Mouse (Mus musculus): ENCODE measurements at regions not wholly inside any gene's neighbourhood (a gene's known extent, or its start where the extent isn't known, plus 50 kb on each side); places are given as distances from the start of the nearest gene placed in this dataset.

GRCm38 (mm10) chr1:35331602-35332339 lies 482.0 kb downstream of the Plekhb2 start:
- Histone ChIP-seq H3K4me1 (ENCODE audit: control insufficient read depth, insufficient read depth, low read depth, low read length) (no peaks in the 10 kb centered on the region), H3K9ac (ENCODE audit: low read depth, low read length) (no peak overlapping the region), H3K27ac (ENCODE audit: low read depth, low read length) (no peak overlapping the region), H3K27me3 (replicated peaks; ENCODE audit: control insufficient read depth, insufficient read depth, low read length) (no peaks in the 10 kb centered on the region), H3K4me2 (ENCODE audit: low read length) (no peak overlapping the region), H3K36me3 (ENCODE audit: control insufficient read depth, insufficient read depth, low read length) (no peaks in the 10 kb centered on the region), H3K9me3 (ENCODE audit: control insufficient read depth, low read length) (no peaks in the 10 kb centered on the region), H3K4me3 (ENCODE audit: low read length) (no peak overlapping the region)
- 83% methylated on average over 9 of the region's 9 CpGs for WGBS
- no peak for ATAC-seq

- H3K4me1 ChIP-seq (ENCODE audit: control insufficient read depth, insufficient read depth, low read depth, low read length), result no peaks in the 10 kb centered on the region
- H3K4me3 ChIP-seq (ENCODE audit: low read length), result no peak overlapping the region
- H3K4me2 ChIP-seq (ENCODE audit: low read length), result no peak overlapping the region
- no peak for ATAC-seq
- H3K9me3 ChIP-seq (ENCODE audit: control insufficient read depth, low read length), result no peaks in the 10 kb centered on the region
- H3K27ac ChIP-seq (ENCODE audit: low read depth, low read length), result no peak overlapping the region
- H3K36me3 ChIP-seq (ENCODE audit: control insufficient read depth, insufficient read depth, low read length), result no peaks in the 10 kb centered on the region
- WGBS, result 88% methylated on average over 2 of the region's 2 CpGs
- no peaks in the 10 kb centered on the region for H3K27me3 ChIP-seq (replicated peaks; ENCODE audit: control insufficient read depth, insufficient read depth, low read length)
- no peak overlapping the region for H3K9ac ChIP-seq (ENCODE audit: low read depth, low read length)
Observed at GRCm38 (mm10) chr1:35332340-35332684, 482.5 kb downstream of the Plekhb2 start.

GRCm38 (mm10) chr1:35337647-35338046 lies 487.9 kb downstream of the Plekhb2 start:
- no peak overlapping the region for H3K4me2 ChIP-seq (ENCODE audit: low read length)
- H3K27ac ChIP-seq (ENCODE audit: low read depth, low read length), result no peak overlapping the region
- H3K36me3 ChIP-seq (ENCODE audit: control insufficient read depth, insufficient read depth, low read length), result no peaks in the 10 kb centered on the region
- H3K9ac ChIP-seq (ENCODE audit: low read depth, low read length), result no peak overlapping the region
- no peaks in the 10 kb centered on the region for H3K4me1 ChIP-seq (ENCODE audit: control insufficient read depth, insufficient read depth, low read depth, low read length)
- no peak for ATAC-seq
- H3K4me3 ChIP-seq (ENCODE audit: low read length), result no peak overlapping the region
- H3K27me3 ChIP-seq (replicated peaks; ENCODE audit: control insufficient read depth, insufficient read depth, low read length), result no peaks in the 10 kb centered on the region
- H3K9me3 ChIP-seq (ENCODE audit: control insufficient read depth, low read length), result no peaks in the 10 kb centered on the region
- WGBS, result 93% methylated on average over 3 of the region's 3 CpGs

GRCm38 (mm10) chr1:35338184-35338583 lies 488.4 kb downstream of the Plekhb2 start:
- no peak overlapping the region for H3K4me2 ChIP-seq (ENCODE audit: low read length)
- H3K36me3 ChIP-seq (ENCODE audit: control insufficient read depth, insufficient read depth, low read length), result no peaks in the 10 kb centered on the region
- H3K4me1 ChIP-seq (ENCODE audit: control insufficient read depth, insufficient read depth, low read depth, low read length), result no peaks in the 10 kb centered on the region
- H3K9ac ChIP-seq (ENCODE audit: low read depth, low read length), result no peak overlapping the region
- no peak for ATAC-seq
- H3K4me3 ChIP-seq (ENCODE audit: low read length), result no peak overlapping the region
- no peaks in the 10 kb centered on the region for H3K9me3 ChIP-seq (ENCODE audit: control insufficient read depth, low read length)
- no peak overlapping the region for H3K27ac ChIP-seq (ENCODE audit: low read depth, low read length)
- WGBS, result 77% methylated on average over 3 of the region's 3 CpGs
- H3K27me3 ChIP-seq (replicated peaks; ENCODE audit: control insufficient read depth, insufficient read depth, low read length), result no peaks in the 10 kb centered on the region

GRCm38 (mm10) chr1:35344539-35344938 lies 494.8 kb downstream of the Plekhb2 start:
- H3K4me3 ChIP-seq (ENCODE audit: low read length), result no peak overlapping the region
- no peak overlapping the region for H3K9ac ChIP-seq (ENCODE audit: low read depth, low read length)
- no peaks in the 10 kb centered on the region for H3K9me3 ChIP-seq (ENCODE audit: control insufficient read depth, low read length)
- 80% methylated on average over 1 of the region's 1 CpGs for WGBS
- H3K4me1 ChIP-seq (ENCODE audit: control insufficient read depth, insufficient read depth, low read depth, low read length), result no peaks in the 10 kb centered on the region
- no peaks in the 10 kb centered on the region for H3K27me3 ChIP-seq (replicated peaks; ENCODE audit: control insufficient read depth, insufficient read depth, low read length)
- H3K36me3 ChIP-seq (ENCODE audit: control insufficient read depth, insufficient read depth, low read length), result no peaks in the 10 kb centered on the region
- H3K27ac ChIP-seq (ENCODE audit: low read depth, low read length), result no peak overlapping the region
- no peak overlapping the region for H3K4me2 ChIP-seq (ENCODE audit: low read length)
- no peak for ATAC-seq

GRCm38 (mm10) chr1:35348294-35348693 lies 498.5 kb downstream of the Plekhb2 start:
- Histone ChIP-seq H3K4me1 (ENCODE audit: control insufficient read depth, insufficient read depth, low read depth, low read length) (no peaks in the 10 kb centered on the region), H3K27ac (ENCODE audit: low read depth, low read length) (no peak overlapping the region), H3K4me2 (ENCODE audit: low read length) (no peak overlapping the region), H3K9me3 (ENCODE audit: control insufficient read depth, low read length) (no peaks in the 10 kb centered on the region), H3K27me3 (replicated peaks; ENCODE audit: control insufficient read depth, insufficient read depth, low read length) (no peaks in the 10 kb centered on the region), H3K36me3 (ENCODE audit: control insufficient read depth, insufficient read depth, low read length) (no peaks in the 10 kb centered on the region), H3K9ac (ENCODE audit: low read depth, low read length) (no peak overlapping the region), H3K4me3 (ENCODE audit: low read length) (no peak overlapping the region)
- 62% methylated on average over 4 of the region's 4 CpGs for WGBS
- no peak for ATAC-seq

GRCm38 (mm10) chr1:35358981-35359380 lies 509.2 kb downstream of the Plekhb2 start:
- ATAC-seq, result no peak
- H3K4me3 ChIP-seq (ENCODE audit: low read length), result no peak overlapping the region
- H3K9ac ChIP-seq (ENCODE audit: low read depth, low read length), result no peak overlapping the region
- H3K4me1 ChIP-seq (ENCODE audit: control insufficient read depth, insufficient read depth, low read depth, low read length), result no peaks in the 10 kb centered on the region
- H3K9me3 ChIP-seq (ENCODE audit: control insufficient read depth, low read length), result no peaks in the 10 kb centered on the region
- H3K27ac ChIP-seq (ENCODE audit: low read depth, low read length), result no peak overlapping the region
- H3K4me2 ChIP-seq (ENCODE audit: low read length), result no peak overlapping the region
- WGBS, result 50% methylated on average over 5 of the region's 5 CpGs
- H3K27me3 ChIP-seq (replicated peaks; ENCODE audit: control insufficient read depth, insufficient read depth, low read length), result no peaks in the 10 kb centered on the region
- no peaks in the 10 kb centered on the region for H3K36me3 ChIP-seq (ENCODE audit: control insufficient read depth, insufficient read depth, low read length)

GRCm38 (mm10) chr1:35361465-35361864 lies 511.7 kb downstream of the Plekhb2 start:
- no peak overlapping the region for H3K27ac ChIP-seq (ENCODE audit: low read depth, low read length)
- H3K27me3 ChIP-seq (replicated peaks; ENCODE audit: control insufficient read depth, insufficient read depth, low read length), result no peaks in the 10 kb centered on the region
- no peaks in the 10 kb centered on the region for H3K4me1 ChIP-seq (ENCODE audit: control insufficient read depth, insufficient read depth, low read depth, low read length)
- ATAC-seq, result no peak
- no peak overlapping the region for H3K4me3 ChIP-seq (ENCODE audit: low read length)
- no peaks in the 10 kb centered on the region for H3K36me3 ChIP-seq (ENCODE audit: control insufficient read depth, insufficient read depth, low read length)
- WGBS, result 93% methylated on average over 3 of the region's 3 CpGs
- no peak overlapping the region for H3K9ac ChIP-seq (ENCODE audit: low read depth, low read length)
- H3K9me3 ChIP-seq (ENCODE audit: control insufficient read depth, low read length), result no peaks in the 10 kb centered on the region
- H3K4me2 ChIP-seq (ENCODE audit: low read length), result no peak overlapping the region

- 48% methylated on average over 3 of the region's 3 CpGs for WGBS
- no peak overlapping the region for H3K4me2 ChIP-seq (ENCODE audit: low read length)
- H3K9ac ChIP-seq (ENCODE audit: low read depth, low read length), result no peak overlapping the region
- no peak for ATAC-seq
- no peak overlapping the region for H3K27ac ChIP-seq (ENCODE audit: low read depth, low read length)
- no peaks in the 10 kb centered on the region for H3K27me3 ChIP-seq (replicated peaks; ENCODE audit: control insufficient read depth, insufficient read depth, low read length)
- H3K4me1 ChIP-seq (ENCODE audit: control insufficient read depth, insufficient read depth, low read depth, low read length), result no peaks in the 10 kb centered on the region
- H3K9me3 ChIP-seq (ENCODE audit: control insufficient read depth, low read length), result no peaks in the 10 kb centered on the region
- H3K4me3 ChIP-seq (ENCODE audit: low read length), result no peak overlapping the region
- H3K36me3 ChIP-seq (ENCODE audit: control insufficient read depth, insufficient read depth, low read length), result no peaks in the 10 kb centered on the region
Observed at GRCm38 (mm10) chr1:35362836-35363235, 513.1 kb downstream of the Plekhb2 start.

GRCm38 (mm10) chr1:35366559-35366958 lies 516.8 kb downstream of the Plekhb2 start:
- H3K36me3 ChIP-seq (ENCODE audit: control insufficient read depth, insufficient read depth, low read length), result no peaks in the 10 kb centered on the region
- WGBS, result 88% methylated on average over 2 of the region's 2 CpGs
- H3K27me3 ChIP-seq (replicated peaks; ENCODE audit: control insufficient read depth, insufficient read depth, low read length), result no peaks in the 10 kb centered on the region
- H3K27ac ChIP-seq (ENCODE audit: low read depth, low read length), result no peak overlapping the region
- no peaks in the 10 kb centered on the region for H3K9me3 ChIP-seq (ENCODE audit: control insufficient read depth, low read length)
- no peaks in the 10 kb centered on the region for H3K4me1 ChIP-seq (ENCODE audit: control insufficient read depth, insufficient read depth, low read depth, low read length)
- no peak overlapping the region for H3K4me2 ChIP-seq (ENCODE audit: low read length)
- no peak for ATAC-seq
- H3K4me3 ChIP-seq (ENCODE audit: low read length), result no peak overlapping the region
- no peak overlapping the region for H3K9ac ChIP-seq (ENCODE audit: low read depth, low read length)

Measured in hindbrain, embryonic 16.5 days (tissue).